Mouse (Mus musculus): ENCODE measurements around the gene Fam129a.

The Fam129a gene

GRCm38 (mm10) chr1:151627141-151627540 is 56.2 kb downstream of the Fam129a start:
- no peak for DNase-seq

DNA sequence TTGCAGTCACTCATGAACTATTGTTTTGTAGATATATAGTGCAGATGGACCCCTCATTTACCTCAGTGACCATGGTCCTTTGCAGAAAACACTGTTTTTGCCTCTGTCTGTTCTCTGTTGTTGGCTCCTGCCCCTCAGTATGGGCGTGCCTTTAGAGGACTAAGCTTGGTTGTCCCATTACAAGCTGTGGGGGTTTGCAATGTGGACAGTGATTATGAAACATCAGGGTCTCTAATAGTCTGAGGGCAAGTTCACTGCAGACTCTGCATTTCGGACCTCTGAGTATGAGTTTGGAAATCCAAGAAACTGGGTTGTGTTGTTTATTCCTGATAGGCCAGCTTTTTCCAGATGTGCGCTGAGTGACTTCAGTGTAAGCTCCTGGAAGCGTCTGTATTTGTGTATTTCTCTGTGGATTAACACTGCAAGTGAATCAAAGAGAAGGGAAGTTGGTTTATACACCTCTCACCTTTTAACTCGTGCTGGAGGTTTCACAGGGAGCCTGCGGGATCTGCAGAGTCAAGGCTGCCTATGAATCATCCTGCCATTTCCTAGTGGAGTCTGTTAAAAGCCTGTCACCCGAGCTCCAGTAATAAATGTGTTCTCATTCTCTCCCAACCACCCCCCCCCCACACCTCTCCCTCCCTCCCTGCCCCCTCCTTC is 58.7 kb downstream of the Fam129a start:
- DNase-seq: no peak

DNA sequence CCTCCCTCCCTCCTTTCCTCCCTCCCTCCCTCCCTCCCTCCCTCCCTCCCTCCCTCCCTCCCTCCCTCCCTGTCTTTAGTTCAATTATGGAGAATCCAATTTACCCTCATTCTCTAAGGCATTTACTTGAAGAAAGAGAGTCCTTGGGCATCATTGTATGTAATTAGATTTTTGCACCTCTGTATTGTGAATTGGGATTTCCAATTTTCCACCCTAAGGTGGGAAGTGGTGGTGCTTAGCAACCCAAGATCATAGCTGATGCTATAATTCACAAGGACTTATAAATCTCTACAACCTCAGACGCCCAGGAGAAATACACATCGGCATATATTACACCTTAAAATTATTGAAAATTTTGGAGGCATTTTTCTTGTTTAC is 59.3 kb downstream of the Fam129a start:
- no peak for DNase-seq

- peak in 1 of 2 experiments; percentile 36 for DNase-seq
These were observed 60.1 kb downstream of the Fam129a start for GRCm38 (mm10) chr1:151631061-151631460.

DNA sequence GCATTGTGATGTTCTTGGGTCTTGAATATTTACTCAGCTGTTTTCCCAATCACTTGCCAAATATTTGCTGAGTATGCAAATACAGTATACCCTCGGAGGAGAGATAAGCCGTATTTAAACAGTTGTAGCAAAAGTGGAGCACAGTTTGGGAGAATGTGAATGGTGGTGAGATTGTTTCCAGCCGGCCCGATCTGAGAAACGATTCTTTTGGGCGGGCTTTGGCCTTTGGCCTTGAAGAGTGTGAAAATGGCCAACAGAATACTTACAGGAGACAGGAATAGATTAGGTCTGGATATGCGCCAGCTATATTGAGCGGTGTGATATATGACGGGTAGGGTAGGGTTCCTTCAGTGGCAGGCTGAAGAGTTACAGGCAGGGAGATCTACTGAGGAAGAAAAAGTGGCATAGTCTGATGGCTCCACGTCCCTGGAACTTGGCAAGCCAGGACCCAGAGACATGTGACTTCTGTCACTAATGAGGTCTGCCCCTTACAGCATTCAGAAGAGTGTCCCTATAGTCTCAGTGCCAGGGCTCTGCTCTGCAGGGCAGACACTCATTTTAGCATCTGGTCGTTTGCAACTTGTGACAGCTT is 60.8 kb downstream of the Fam129a start:
- DNase-seq: peak; percentile 52 to 62

DNA sequence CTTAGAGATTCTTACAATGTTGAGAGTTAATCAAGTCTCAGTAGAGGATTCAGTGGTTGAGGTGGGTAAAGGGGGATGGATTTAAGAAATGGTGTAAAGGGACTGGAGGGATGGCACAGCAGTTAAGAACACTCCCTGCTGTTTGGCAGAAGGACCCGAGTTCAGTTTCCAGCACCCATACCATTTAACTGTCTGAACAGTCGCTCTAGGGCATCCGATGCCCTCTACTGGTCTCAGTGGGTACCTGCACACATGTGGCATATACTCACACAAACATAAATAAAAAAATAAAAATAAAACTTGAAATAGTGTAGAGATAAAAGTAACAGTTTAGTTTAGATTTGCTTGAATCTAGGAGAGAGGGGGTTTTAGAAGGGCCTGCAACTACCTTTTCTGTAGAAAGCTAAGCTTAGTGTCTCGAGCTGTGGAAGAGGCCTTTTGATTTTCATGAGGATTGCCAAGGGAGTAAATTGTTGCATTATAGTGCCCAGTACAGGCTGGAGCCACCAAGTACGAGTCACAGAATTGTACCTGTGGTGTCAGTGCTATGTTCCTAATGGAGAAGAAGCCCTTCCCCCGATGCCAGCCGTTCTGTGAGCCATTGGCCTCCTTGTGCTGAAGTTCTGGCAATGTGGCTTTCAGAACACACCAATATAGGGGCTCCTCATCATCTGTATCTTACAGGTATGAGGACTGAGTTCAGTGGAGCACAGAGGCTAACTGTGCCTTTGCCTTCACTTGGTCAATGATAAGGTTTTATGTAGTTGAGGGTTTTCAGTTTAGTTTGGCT is 61.8 kb downstream of the Fam129a start:
- no peak for DNase-seq

GRCm38 (mm10) chr1:151636637-151637036 is 65.7 kb downstream of the Fam129a start:
- no peak for DNase-seq

- DNase-seq: no peak
These were observed 66.5 kb downstream of the Fam129a start for GRCm38 (mm10) chr1:151637351-151637922.

DNA sequence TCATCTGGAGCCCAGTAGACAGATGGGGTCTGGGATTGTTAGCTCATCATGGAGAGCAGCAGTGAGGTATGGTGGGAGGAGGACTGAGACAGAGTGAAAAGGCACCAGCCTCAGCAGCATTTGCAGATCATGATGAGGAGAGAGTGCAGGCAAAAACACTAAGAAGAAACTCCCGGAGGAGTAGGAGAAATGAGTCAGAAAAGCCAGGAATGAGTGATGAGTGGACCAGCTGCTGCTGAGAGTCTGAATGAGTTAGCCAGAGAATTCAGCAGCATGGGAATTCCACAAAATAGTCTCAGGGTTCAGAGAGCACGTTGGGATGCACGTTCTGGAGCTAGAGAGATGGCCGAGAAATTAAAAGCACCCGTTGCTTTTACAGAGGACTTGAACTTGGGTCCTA is 67.4 kb downstream of the Fam129a start:
- no peak for DNase-seq

GRCm38 (mm10) chr1:151638770-151639169 is 67.8 kb downstream of the Fam129a start:
- DNase-seq: no peak

- DNase-seq: no peak
These were observed 75.4 kb downstream of the Fam129a start for GRCm38 (mm10) chr1:151646380-151646779.

- DNase-seq: no peak
These were observed 77.1 kb downstream of the Fam129a start for GRCm38 (mm10) chr1:151648099-151648498.

GRCm38 (mm10) chr1:151657042-151657605 is 86.1 kb downstream of the Fam129a start:
- no peak for DNase-seq

DNA sequence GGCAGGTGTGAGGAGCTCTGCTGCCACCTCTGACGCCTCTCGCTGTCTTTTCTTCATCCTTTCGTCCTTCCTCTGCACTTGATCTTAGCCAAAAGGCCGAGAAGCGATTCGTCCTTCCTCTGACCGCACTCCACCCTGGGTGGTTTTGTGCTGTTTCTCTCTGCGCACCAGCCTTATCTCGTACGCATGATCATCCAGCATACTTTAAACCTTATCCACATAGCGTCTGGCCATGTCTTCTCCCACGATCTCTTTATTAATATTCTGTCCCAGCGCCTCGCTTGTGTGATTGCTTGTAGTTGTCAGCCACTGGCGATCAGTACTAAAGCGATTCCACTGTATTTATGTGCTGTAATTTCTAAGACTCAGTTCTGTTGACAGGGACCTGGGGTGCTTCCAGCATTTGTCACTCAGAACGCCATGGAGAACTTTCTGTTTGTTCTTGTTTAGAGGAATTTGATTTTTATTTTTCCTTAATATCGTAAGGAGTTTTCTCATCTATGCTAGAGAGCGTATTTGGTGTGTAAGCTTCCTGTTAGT is 87.4 kb downstream of the Fam129a start:
- no peak for DNase-seq

DNA sequence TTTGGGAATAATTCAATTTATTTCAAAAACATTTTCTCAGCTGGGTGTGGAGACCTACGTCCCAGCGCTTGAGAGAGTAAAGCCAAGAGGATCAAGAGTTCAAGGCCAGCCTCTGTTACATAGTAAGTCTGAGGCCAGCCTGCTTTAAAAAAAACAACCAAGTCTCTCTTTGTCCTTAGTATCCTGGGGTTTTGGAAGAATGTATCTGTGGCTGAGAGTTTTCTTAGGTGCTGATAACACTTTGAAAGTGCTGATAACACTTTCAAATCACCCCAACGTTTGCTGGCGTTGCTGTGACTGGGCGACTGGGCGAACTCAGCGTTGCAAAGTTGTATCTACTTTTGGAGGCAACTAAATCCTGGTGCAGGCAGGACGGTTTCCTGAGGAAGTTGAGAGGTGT is 88.7 kb downstream of the Fam129a start:
- DNase-seq: no peak

DNA sequence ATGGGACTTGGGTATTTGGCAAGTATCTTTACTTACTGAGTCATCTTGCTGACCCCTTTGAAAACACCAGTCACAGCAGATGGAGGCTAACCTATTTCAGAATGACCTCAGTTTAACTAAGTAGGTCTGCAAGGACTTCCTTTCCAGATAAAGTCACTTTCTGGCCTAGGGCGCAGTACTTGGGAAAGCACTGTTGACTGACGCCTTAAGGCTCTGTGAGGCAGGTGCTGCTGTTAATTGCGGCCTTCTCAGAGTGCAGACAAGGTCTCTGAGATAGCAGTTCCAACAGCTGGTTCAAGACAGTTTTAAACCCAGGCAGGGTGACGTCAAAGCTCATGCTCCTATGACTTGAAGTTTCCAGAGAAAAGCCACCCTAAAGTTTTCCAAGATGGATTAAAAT is 89.3 kb downstream of the Fam129a start:
- no peak for DNase-seq

GRCm38 (mm10) chr1:151660883-151661282 is 89.9 kb downstream of the Fam129a start:
- DNase-seq: no peak

- no peak for DNase-seq
These were observed 90.9 kb downstream of the Fam129a start for GRCm38 (mm10) chr1:151661684-151662439.

- DNase-seq: no peak
These were observed 92.0 kb downstream of the Fam129a start for GRCm38 (mm10) chr1:151662958-151663357.

GRCm38 (mm10) chr1:151664384-151664783 is 93.4 kb downstream of the Fam129a start:
- DNase-seq: no peak

- DNase-seq: no peak
These were observed 93.9 kb downstream of the Fam129a start for GRCm38 (mm10) chr1:151664837-151665431.

Data from kidney, postnatal 4 days (tissue).